13 mouse cellular contexts compared by ENCODE assay signal in genomic region chr8:125527941-125528340, GRCm38 (mm10). TPM values are rescaled to one million over a fixed set of nuclear protein-coding genes. Genes with fewer than 3 reads are reported as not detected.
A peak's percentile ranks its signal among the peaks of the same experiment; 100 is the strongest.
DNase-seq lines count a peak whose midpoint lies in the region; ATAC-seq lines count a peak whose summit lies in the region.
"Had no signal": no experiment of that assay in that cellular context is flagged by ENCODE, and none has a peak within 500 bp of the region (broad histone marks: within the 10 kb centered on the region; RNA-seq: fewer than 3 reads in every experiment).

No protein-coding gene starts in this region.

- no peaks in the 10 kb centered on the region for H3K27me3 ChIP-seq in heart, embryonic 13.5 days (replicated peaks)
- H3K27me3 ChIP-seq in midbrain, embryonic 12.5 days: peaks cover 24% of the 10 kb centered on the region
- H3K27me3 ChIP-seq in midbrain, embryonic 11.5 days (ENCODE audit: control insufficient read depth, insufficient read depth, low read length): no peaks in the 10 kb centered on the region
- peaks cover 9% of the 10 kb centered on the region for H3K27me3 ChIP-seq in embryonic facial prominence, embryonic 10.5 days (replicated peaks; ENCODE audit: low read depth, poor library complexity, severe bottlenecking)
- H3K27me3 ChIP-seq in intestine, embryonic 16.5 days (replicated peaks; ENCODE audit: control insufficient read depth, insufficient read depth, low read length): no peaks in the 10 kb centered on the region
- H3K27me3 ChIP-seq: liver, embryonic 13.5 days had no signal

- no peak overlapping the region for H3K4me3 ChIP-seq in heart, embryonic 13.5 days
- no peak overlapping the region for H3K4me3 ChIP-seq in midbrain, embryonic 12.5 days
- H3K4me3 ChIP-seq in midbrain, embryonic 11.5 days (ENCODE audit: low read depth, low read length): no peak overlapping the region
- H3K4me3 ChIP-seq in embryonic facial prominence, embryonic 10.5 days: no peak overlapping the region
- H3K4me3 ChIP-seq in intestine, embryonic 16.5 days (ENCODE audit: low read length): no peak overlapping the region
- H3K4me3 ChIP-seq: left cerebral cortex, adult 2 months; liver, embryonic 13.5 days; myocyte had no signal

- ATAC-seq in heart, embryonic 13.5 days (ENCODE audit: extremely low read depth, insufficient number of reproducible peaks, low FRiP score, low TSS enrichment): no peak
- no peak for ATAC-seq in midbrain, embryonic 12.5 days (ENCODE audit: low FRiP score, low read depth)
- no peak for ATAC-seq in midbrain, embryonic 11.5 days (ENCODE audit: low FRiP score)
- 0 out of 2 replicates have a peak, but pooled peaks have one; percentile 28 for ATAC-seq in neutrophil, adult 5-6 weeks (ENCODE audit: extremely low read depth, insufficient number of reproducible peaks, low FRiP score, poor library complexity, severe bottlenecking)
- no peak for ATAC-seq in intestine, embryonic 16.5 days

- H3K27ac ChIP-seq in heart, embryonic 13.5 days (replicated peaks): peak overlapping the region; percentile 53
- 0 out of 2 replicates have a peak overlapping the region, but pooled peaks have one; percentile 56 for H3K27ac ChIP-seq in midbrain, embryonic 12.5 days (replicated peaks)
- H3K27ac ChIP-seq in midbrain, embryonic 11.5 days (ENCODE audit: low read depth, low read length): no peak overlapping the region
- H3K27ac ChIP-seq in embryonic facial prominence, embryonic 10.5 days (replicated peaks): peak overlapping the region; percentile 40
- H3K27ac ChIP-seq in intestine, embryonic 16.5 days (ENCODE audit: low read length): no peak overlapping the region
- H3K27ac ChIP-seq: kidney, postnatal 0 days; left cerebral cortex, adult 2 months; liver, embryonic 13.5 days had no signal

- no peaks in the 10 kb centered on the region for H3K36me3 ChIP-seq in heart, embryonic 13.5 days
- H3K36me3 ChIP-seq in midbrain, embryonic 12.5 days: no peaks in the 10 kb centered on the region
- no peaks in the 10 kb centered on the region for H3K36me3 ChIP-seq in midbrain, embryonic 11.5 days (ENCODE audit: control insufficient read depth, insufficient read depth, low read length)
- H3K36me3 ChIP-seq in embryonic facial prominence, embryonic 10.5 days (replicated peaks): no peaks in the 10 kb centered on the region
- no peaks in the 10 kb centered on the region for H3K36me3 ChIP-seq in intestine, embryonic 16.5 days (ENCODE audit: control insufficient read depth, insufficient read depth, low read length)
- H3K36me3 ChIP-seq: liver, embryonic 13.5 days had no signal

- H3K4me1 ChIP-seq in heart, embryonic 13.5 days: peaks cover 98% of the 10 kb centered on the region
- peaks cover 83% of the 10 kb centered on the region for H3K4me1 ChIP-seq in midbrain, embryonic 12.5 days
- peaks cover 62% of the 10 kb centered on the region for H3K4me1 ChIP-seq in midbrain, embryonic 11.5 days (ENCODE audit: control insufficient read depth, insufficient read depth, low read length)
- peaks cover 95% of the 10 kb centered on the region for H3K4me1 ChIP-seq in embryonic facial prominence, embryonic 10.5 days
- peaks cover 41% of the 10 kb centered on the region for H3K4me1 ChIP-seq in intestine, embryonic 16.5 days (ENCODE audit: control insufficient read depth, insufficient read depth, low read length)

- H3K4me2 ChIP-seq in heart, embryonic 13.5 days: no peak overlapping the region
- H3K4me2 ChIP-seq in midbrain, embryonic 12.5 days (replicated peaks): no peak overlapping the region
- H3K4me2 ChIP-seq in midbrain, embryonic 11.5 days: no peak overlapping the region
- no peak overlapping the region for H3K4me2 ChIP-seq in intestine, embryonic 16.5 days (ENCODE audit: low read depth, low read length)
- H3K4me2 ChIP-seq: liver, embryonic 13.5 days had no signal

- no peak for DNase-seq in heart, postnatal 10 days
- no peak for DNase-seq in midbrain, embryonic 11.5 days (ENCODE audit: low spot score, missing footprints)
- DNase-seq in embryonic facial prominence, embryonic 10.5 days (ENCODE audit: low spot score): no peak
- no peak for DNase-seq in cerebellum, postnatal 10 days
- DNase-seq: gastrocnemius, postnatal 36 days; liver, embryonic 13.5 days had no signal

- 54% methylated on average over 3 of the region's 3 CpGs for WGBS in heart, embryonic 13.5 days
- 48% methylated on average over 3 of the region's 3 CpGs for WGBS in midbrain, embryonic 12.5 days
- WGBS in midbrain, embryonic 11.5 days: 44% methylated on average over 3 of the region's 3 CpGs
- WGBS in embryonic facial prominence, embryonic 10.5 days: 69% methylated on average over 3 of the region's 3 CpGs
- 73% methylated on average over 3 of the region's 3 CpGs for WGBS in intestine, embryonic 16.5 days

- no peaks in the 10 kb centered on the region for H3K9me3 ChIP-seq in heart, embryonic 13.5 days
- no peaks in the 10 kb centered on the region for H3K9me3 ChIP-seq in midbrain, embryonic 12.5 days
- no peaks in the 10 kb centered on the region for H3K9me3 ChIP-seq in midbrain, embryonic 11.5 days (ENCODE audit: control insufficient read depth, low read length)
- no peaks in the 10 kb centered on the region for H3K9me3 ChIP-seq in embryonic facial prominence, embryonic 10.5 days
- no peaks in the 10 kb centered on the region for H3K9me3 ChIP-seq in intestine, embryonic 16.5 days (ENCODE audit: control insufficient read depth, low read length)
- H3K9me3 ChIP-seq: liver, embryonic 13.5 days had no signal

- intact Hi-C loops in heart, postnatal 10 days (cut with DNase I): no loop called here

- peak overlapping the region; percentile 59; the same call in 1 of the 2 replicates for H3K9ac ChIP-seq in heart, embryonic 13.5 days
- no peak overlapping the region for H3K9ac ChIP-seq in midbrain, embryonic 12.5 days (replicated peaks)
- no peak overlapping the region for H3K9ac ChIP-seq in midbrain, embryonic 11.5 days (ENCODE audit: low read length)
- no peak overlapping the region for H3K9ac ChIP-seq in intestine, embryonic 16.5 days (ENCODE audit: low read depth, low read length)
- H3K9ac ChIP-seq: liver, embryonic 13.5 days had no signal

RNA-seq across cellular contexts. Expression of gene Sipa1l2, which starts 41.7 kb away (rescaled TPM):
- polyA plus RNA-seq in heart, embryonic 13.5 days (2015; fragmentation: Nextera tagmentation; extraction: Ambion mirVana): 19.7 and 20.2 TPM in 2 replicates
- 10 to 100 TPM; 52.7 to 67.3 TPM for total RNA-seq in heart, postnatal 10 days (2021)
- polyA plus RNA-seq in midbrain, embryonic 12.5 days (2016; fragmentation: Nextera tagmentation; extraction: Ambion mirVana): 43.7 and 45.4 TPM in 2 replicates
- polyA plus RNA-seq in midbrain, embryonic 11.5 days (2014; fragmentation: Nextera tagmentation; extraction: Ambion mirVana): 13.0 and 14.1 TPM in 2 replicates
- polyA plus RNA-seq in embryonic facial prominence, embryonic 10.5 days (2016; fragmentation: Nextera tagmentation; extraction: Ambion mirVana): 12.7 and 14.8 TPM in 2 replicates
- 36.1 and 39.0 TPM in 2 replicates for total RNA-seq in neutrophil, adult 5-6 weeks (2017)
- polyA plus RNA-seq in intestine, embryonic 16.5 days (2015; fragmentation: Nextera tagmentation; extraction: Ambion mirVana): 4.9 and 6.8 TPM in 2 replicates

Comparison
In these comparisons a context has a peak if more than half of its experiments do, and no peak if none do; other contexts are left out.
1. H3K27ac ChIP-seq: peak in heart, embryonic 13.5 days (single experiment), midbrain, embryonic 12.5 days (single experiment) and embryonic facial prominence, embryonic 10.5 days (single experiment); none in midbrain, embryonic 11.5 days (single experiment) and intestine, embryonic 16.5 days (single experiment).